Mouse (Mus musculus) gastrocnemius, postnatal 14 days (tissue): ENCODE measurements at regions not wholly inside any gene's neighbourhood (a gene's known extent, or its start where the extent isn't known, plus 50 kb on each side); places are given as distances from the start of the nearest gene placed in this dataset.
A peak's percentile ranks its signal among the peaks of the same experiment; 100 is the strongest.

ENCODE experiments used
- DNase-seq: peaks from one replicate; pipeline ENCODE4 v3.0.0; 2021; ENCODE audit warnings: mixed read lengths
- intact Hi-C: fragments of 180-260 bp; cut with DNase I; formaldehyde crosslinking; loops from one replicate; pipeline ENCODE4 v1.15.1; 2025; ENCODE audit warnings: low total_unique reads

GRCm38 (mm10) chr5:64519731-64520130, 283.5 kb upstream of the Klf3 start:
- DNase-seq, result no peak
- intact Hi-C loops, result no loop called here

DNA sequence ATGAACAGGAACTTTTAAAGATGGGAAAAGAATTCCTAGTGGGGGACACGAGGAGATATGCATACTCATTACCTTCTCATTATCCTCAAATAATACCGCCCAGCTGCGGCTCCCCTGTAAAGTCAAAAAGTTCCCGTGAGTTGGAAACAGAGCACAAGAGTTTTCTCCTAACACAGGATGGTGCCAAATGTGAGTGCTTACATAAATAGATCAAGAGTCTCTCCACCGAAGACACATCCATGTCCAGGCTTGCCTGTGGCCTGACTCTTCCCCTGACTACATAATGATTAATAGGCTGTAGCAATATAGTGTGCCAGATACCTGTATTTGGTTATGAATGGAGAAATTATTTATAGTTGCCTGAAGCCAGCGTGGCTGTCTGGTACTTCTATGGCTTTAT, 281.8 kb upstream of the Klf3 start:
- DNase-seq, result no peak
- intact Hi-C loops, result no loop called here

DNA sequence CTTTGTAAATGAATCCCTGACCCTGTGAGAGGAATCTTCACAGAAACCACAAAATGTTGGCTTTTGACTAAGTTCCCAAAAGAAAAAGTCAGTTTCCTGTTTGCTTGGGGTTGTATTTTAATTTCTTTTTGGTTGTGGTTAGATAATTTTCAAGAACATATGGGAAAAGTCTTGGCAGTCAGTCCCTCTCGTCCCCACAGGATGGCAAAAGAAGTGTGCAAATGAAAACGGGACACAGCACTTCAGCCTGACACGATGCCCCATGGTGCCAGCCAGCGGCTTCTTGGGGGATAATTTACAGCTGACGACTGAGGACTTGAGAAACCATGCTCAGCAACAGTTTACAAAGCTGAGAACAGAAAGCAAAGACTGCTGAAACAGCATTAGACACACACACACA, 281.2 kb upstream of the Klf3 start:
- no peak for DNase-seq
- intact Hi-C loops, result no loop called here

DNA sequence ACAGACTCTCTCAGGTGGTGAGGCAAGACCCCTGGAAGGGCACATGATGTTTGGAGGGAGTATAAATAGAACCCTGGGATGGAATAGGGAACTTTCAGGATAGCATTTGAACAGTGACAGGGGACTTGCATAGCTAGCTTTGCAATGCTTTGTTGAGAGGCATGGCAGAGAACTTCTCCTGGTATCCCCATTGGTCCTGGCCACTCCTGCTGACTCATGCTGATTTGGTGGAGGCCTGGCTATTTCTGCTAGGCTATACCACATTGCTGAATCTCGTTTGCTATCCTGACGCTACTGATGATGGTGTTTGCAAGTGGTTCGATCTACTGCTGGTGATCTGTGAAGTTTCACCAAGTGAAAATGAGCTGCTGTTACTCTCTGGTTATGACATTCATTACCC, 276.7 kb upstream of the Klf3 start:
- no peak for DNase-seq
- intact Hi-C loops, result no loop called here

GRCm38 (mm10) chr5:64527962-64528361, 275.2 kb upstream of the Klf3 start:
- intact Hi-C loops, result no loop called here
- no peak for DNase-seq

GRCm38 (mm10) chr5:64534371-64534770, 268.8 kb upstream of the Klf3 start:
- intact Hi-C loops, result no loop called here
- DNase-seq, result no peak

DNA sequence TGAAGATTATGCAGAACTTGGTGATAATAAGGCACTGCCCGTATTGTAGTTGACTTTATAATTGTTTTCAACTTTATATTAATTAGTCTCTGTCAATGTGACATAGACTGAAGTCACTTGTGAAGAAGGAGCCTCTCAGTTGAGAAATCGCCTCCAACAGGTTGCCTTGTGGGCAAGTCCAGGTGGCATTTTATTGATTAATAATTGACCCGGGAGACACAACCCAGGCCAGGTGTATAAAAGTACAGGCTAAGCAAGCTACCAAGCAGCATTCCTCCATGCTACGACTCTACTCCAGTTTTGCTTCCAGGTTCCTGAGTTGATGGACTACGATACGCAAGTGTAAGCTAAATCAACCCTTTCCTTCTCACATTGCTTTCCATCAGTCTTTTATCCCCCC, 268.2 kb upstream of the Klf3 start:
- DNase-seq, result no peak
- intact Hi-C loops, result no loop called here

DNA sequence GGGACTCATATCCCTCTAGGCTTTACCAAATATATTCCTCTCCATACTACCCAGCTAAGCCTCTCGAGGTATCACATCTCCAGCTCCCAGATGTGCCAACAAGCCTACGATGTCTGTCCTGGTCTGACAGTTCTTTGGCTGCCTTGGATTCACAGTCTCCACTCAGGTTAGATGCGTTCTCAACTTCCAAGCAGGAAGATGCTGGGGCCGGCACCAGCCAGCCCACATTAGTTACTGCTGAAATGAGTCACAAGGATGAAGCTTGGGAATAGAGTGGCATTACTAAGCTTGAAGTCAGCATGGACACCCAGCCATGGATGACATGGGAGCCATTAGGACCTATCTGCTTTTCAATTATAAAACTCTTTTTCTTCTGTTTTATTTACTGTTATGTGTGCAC, 267.6 kb upstream of the Klf3 start:
- intact Hi-C loops, result no loop called here
- no peak for DNase-seq

GRCm38 (mm10) chr5:64536393-64537112, 266.6 kb upstream of the Klf3 start:
- intact Hi-C loops, result no loop called here
- no peak for DNase-seq

GRCm38 (mm10) chr5:64537113-64537780, 265.9 kb upstream of the Klf3 start:
- intact Hi-C loops, result no loop called here
- no peak for DNase-seq

DNA sequence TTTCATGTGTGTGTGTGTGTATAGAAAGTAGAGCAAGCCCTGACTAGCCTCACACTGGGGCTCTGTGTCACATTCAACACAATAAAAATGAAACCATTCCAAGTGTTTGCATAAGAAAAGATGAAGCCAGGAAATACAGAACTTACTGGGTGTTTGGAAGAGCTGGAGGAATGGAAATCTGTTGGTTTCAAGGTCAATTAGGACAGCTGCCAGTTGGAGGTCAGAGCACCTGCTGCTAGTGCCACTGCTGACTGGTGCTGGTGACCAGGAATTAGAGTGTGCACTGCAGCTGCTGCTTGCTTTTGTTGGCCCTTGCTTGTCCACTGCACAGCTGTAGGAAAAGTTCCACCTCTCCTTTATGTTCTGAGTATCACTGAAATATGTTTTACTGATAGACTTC, 261.4 kb upstream of the Klf3 start:
- peak; percentile 22 for DNase-seq
- intact Hi-C loops, result no loop called here

DNA sequence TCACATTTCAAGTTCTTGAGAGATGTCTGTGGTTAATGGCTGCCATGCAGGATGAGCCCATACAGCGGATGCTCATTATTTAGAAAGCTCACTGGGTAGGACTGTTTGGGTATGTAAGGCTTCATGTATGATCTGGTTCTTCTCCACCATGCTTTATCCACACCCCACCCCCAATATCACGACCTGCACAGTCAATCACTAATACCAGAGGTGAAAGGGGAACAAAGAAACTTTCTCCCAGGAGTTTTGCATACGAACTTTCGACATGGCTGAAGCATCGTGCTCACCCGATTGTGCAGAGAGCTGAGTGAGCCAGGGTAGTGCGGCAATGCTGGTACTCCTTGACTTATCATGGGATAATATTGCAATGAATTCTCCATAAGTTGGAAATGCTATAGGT, 247.3 kb upstream of the Klf3 start:
- DNase-seq, result no peak
- intact Hi-C loops, result no loop called here

GRCm38 (mm10) chr5:64566451-64567390, 236.5 kb upstream of the Klf3 start:
- DNase-seq, result no peak
- intact Hi-C loops, result no loop called here

- DNase-seq, result no peak
- intact Hi-C loops, result no loop called here
These were observed 235.4 kb upstream of the Klf3 start for GRCm38 (mm10) chr5:64567813-64568212.

GRCm38 (mm10) chr5:64568294-64568693, 234.9 kb upstream of the Klf3 start:
- intact Hi-C loops, result no loop called here
- no peak for DNase-seq

- intact Hi-C loops, result no loop called here
These were observed 228.8 kb upstream of the Klf3 start for GRCm38 (mm10) chr5:64574386-64574785.

GRCm38 (mm10) chr5:64575896-64576295, 227.3 kb upstream of the Klf3 start:
- intact Hi-C loops, result no loop called here
- peak; percentile 56 for DNase-seq

More at GRCm38 (mm10) chr5:64574386-64574785, 228.8 kb upstream of the Klf3 start:
- DNase-seq, result no peak

DNA sequence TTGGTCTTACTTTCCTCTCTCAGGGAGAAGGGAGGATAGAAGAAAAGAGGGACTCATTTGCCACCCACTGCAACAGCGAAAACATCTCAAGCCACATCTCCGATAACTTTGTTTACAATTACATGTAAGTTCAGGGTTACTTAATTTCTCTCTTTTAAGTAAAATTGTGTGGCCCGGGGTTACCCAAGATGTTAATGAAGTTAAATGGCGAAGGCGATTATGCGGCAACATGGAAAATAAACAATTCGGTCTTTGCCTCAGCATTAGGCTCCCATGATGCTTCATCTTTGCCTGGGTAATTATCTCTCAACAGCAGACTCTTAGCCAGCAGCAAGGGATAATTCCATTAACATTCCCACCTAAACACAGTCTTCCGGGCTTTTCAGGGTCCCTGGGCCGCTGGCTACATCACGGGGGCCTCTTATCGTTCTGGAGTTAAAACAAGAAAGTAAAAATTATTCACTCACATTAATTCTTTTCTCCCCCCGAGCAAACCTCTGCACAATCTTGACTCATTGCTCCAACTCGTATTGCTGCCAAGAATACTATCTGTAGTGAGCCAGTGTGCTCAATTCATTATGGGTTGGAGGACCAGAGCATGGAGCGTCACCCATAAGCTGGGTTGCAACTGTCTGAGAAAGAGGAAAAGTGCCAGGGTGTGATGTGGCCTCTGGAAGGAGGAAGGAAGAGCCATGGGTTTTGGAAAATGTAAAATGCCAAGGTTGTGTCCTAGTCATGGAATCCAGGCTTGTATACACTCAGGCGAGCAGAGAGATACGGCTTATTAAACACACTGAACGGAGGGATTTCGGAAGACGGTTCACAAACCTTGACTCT, 226.5 kb upstream of the Klf3 start:
- intact Hi-C loops, result no loop called here
- no peak for DNase-seq

GRCm38 (mm10) chr5:64577424-64577823, 225.8 kb upstream of the Klf3 start:
- intact Hi-C loops, result no loop called here

DNA sequence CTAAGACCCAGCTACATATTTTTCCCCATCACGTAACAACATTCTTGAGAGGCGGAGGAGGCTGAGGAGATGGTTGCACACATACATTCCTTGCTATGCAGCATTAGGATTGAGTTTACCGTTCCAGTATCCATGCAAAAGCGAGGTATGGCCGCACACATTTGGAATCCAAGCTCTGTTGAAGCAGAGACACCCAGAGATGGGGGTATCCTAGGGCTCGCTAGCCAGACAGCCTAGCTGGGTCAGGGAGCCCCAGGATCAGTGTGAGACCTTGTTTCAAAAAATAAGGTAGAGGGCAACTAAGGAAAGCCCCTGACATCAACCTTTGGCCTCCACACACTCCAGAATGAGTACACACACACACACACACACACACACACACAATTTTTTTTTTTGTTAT, 224.7 kb upstream of the Klf3 start:
- no peak for DNase-seq
- intact Hi-C loops, result no loop called here

More at GRCm38 (mm10) chr5:64577424-64577823, 225.8 kb upstream of the Klf3 start:
- DNase-seq, result no peak
